Mouse (Mus musculus): ENCODE results near the gene Calm5. TPM values are rescaled to one million over a fixed set of nuclear protein-coding genes. Genes with fewer than 3 reads are reported as not detected.
"Not testable (repeated sequence)": the region's sequence is repeated elsewhere in the genome, so short reads cannot be mapped to it uniquely, and the experiment has no call there.

Gene Calm5
- polyA plus RNA-seq, 1 experiment from 2014 or later = not detected

GRCm38 (mm10) chr13:3818740-3819076 lies 35.3 kb upstream of the Calm5 start:
- Histone ChIP-seq H3K4me1 (ENCODE audit: insufficient read depth, low read depth, low read length) (no peaks in the 10 kb centered on the region), H3K27ac (ENCODE audit: low read length) (no peak overlapping the region), H3K9ac (replicated peaks; ENCODE audit: low read depth) (no peak overlapping the region), H3K36me3 (ENCODE audit: insufficient read depth, low read length) (no peaks in the 10 kb centered on the region), H3K4me3 (ENCODE audit: low read depth, low read length) (no peak overlapping the region), H3K9me3 (ENCODE audit: low read length) (no peaks in the 10 kb centered on the region), H3K4me2 (replicated peaks; ENCODE audit: low read depth, low read length) (no peak overlapping the region), H3K27me3 (replicated peaks; ENCODE audit: insufficient read depth, low read length) (no peaks in the 10 kb centered on the region)
- ATAC-seq (no peak), DNase-seq (ENCODE audit: low spot score) (no peak)
- WGBS = 63% methylated on average over 2 of the region's 2 CpGs
- no peak for TF ChIP-seq CTCF (IDR thresholded peaks at IDR 0.05)
- TF ChIP-seq EP300 (IDR thresholded peaks at IDR 0.05) = no peak

- Histone ChIP-seq H3K27ac (ENCODE audit: low read length) (no peak overlapping the region), H3K9ac (replicated peaks; ENCODE audit: low read depth) (no peak overlapping the region), H3K4me1 (ENCODE audit: insufficient read depth, low read depth, low read length) (no peaks in the 10 kb centered on the region), H3K27me3 (replicated peaks; ENCODE audit: insufficient read depth, low read length) (no peaks in the 10 kb centered on the region), H3K9me3 (ENCODE audit: low read length) (no peaks in the 10 kb centered on the region), H3K4me2 (replicated peaks; ENCODE audit: low read depth, low read length) (no peak overlapping the region), H3K36me3 (ENCODE audit: insufficient read depth, low read length) (no peaks in the 10 kb centered on the region), H3K4me3 (ENCODE audit: low read depth, low read length) (no peak overlapping the region)
- 64% methylated on average over 4 of the region's 4 CpGs for WGBS
- ATAC-seq = peak; percentile 55
- TF ChIP-seq EP300 (IDR thresholded peaks at IDR 0.05) = 0 out of 2 replicates have a peak, but pooled peaks have one; percentile 17
- no peak for TF ChIP-seq CTCF (IDR thresholded peaks at IDR 0.05)
- peak; percentile 39 for DNase-seq (ENCODE audit: low spot score)
Measured at GRCm38 (mm10) chr13:3822105-3822504, 31.9 kb upstream of the Calm5 start.

DNA sequence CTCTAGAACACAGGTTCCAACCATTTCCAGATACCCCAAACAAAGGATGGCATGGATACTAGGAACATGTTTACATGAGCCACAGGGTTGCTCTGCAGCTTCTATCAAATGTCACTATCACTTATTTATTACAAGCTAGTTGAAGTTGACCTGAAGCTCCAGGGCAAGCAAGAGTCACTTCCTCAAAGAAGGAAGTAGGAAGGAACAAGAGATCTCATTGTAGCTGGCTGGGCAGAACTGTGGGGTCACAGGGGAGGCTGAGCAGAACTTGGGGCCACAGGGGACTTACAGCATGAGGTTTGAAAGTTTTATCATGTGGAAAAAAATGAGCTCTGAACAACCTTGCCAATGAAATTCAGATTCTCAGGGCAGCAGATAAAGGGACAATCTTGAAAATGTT lies 28.2 kb upstream of the Calm5 start:
- no peaks in the 10 kb centered on the region for H3K27me3 ChIP-seq (replicated peaks; ENCODE audit: insufficient read depth, low read length)
- H3K4me2 ChIP-seq (replicated peaks; ENCODE audit: low read depth, low read length) = no peak overlapping the region
- H3K36me3 ChIP-seq (ENCODE audit: insufficient read depth, low read length) = no peaks in the 10 kb centered on the region
- no peaks in the 10 kb centered on the region for H3K9me3 ChIP-seq (ENCODE audit: low read length)
- TF ChIP-seq EP300 (IDR thresholded peaks at IDR 0.05) (no peak), CTCF (IDR thresholded peaks at IDR 0.05) (no peak)
- no peaks in the 10 kb centered on the region for H3K4me1 ChIP-seq (ENCODE audit: insufficient read depth, low read depth, low read length)
- no peak overlapping the region for H3K27ac ChIP-seq (ENCODE audit: low read length)
- H3K9ac ChIP-seq (replicated peaks; ENCODE audit: low read depth) = no peak overlapping the region
- no peak for ATAC-seq
- DNase-seq (ENCODE audit: low spot score) = no peak
- H3K4me3 ChIP-seq (ENCODE audit: low read depth, low read length) = no peak overlapping the region

GRCm38 (mm10) chr13:3831546-3831945 lies 22.4 kb upstream of the Calm5 start:
- no peaks in the 10 kb centered on the region for H3K4me1 ChIP-seq (ENCODE audit: insufficient read depth, low read depth, low read length)
- no peaks in the 10 kb centered on the region for H3K36me3 ChIP-seq (ENCODE audit: insufficient read depth, low read length)
- H3K27ac ChIP-seq (ENCODE audit: low read length) = peak overlapping the region; percentile 78
- no peak overlapping the region for H3K9ac ChIP-seq (replicated peaks; ENCODE audit: low read depth)
- H3K9me3 ChIP-seq (ENCODE audit: low read length) = no peaks in the 10 kb centered on the region
- TF ChIP-seq CTCF (IDR thresholded peaks at IDR 0.05) (no peak), EP300 (IDR thresholded peaks at IDR 0.05) (no peak)
- ATAC-seq (peak; percentile 55), DNase-seq (ENCODE audit: low spot score) (peak; percentile 43)
- no peak overlapping the region for H3K4me2 ChIP-seq (replicated peaks; ENCODE audit: low read depth, low read length)
- no peak overlapping the region for H3K4me3 ChIP-seq (ENCODE audit: low read depth, low read length)
- H3K27me3 ChIP-seq (replicated peaks; ENCODE audit: insufficient read depth, low read length) = no peaks in the 10 kb centered on the region
- 51% methylated on average over 5 of the region's 5 CpGs for WGBS

- ATAC-seq = peak; percentile 93
- no peak overlapping the region for H3K4me3 ChIP-seq (ENCODE audit: low read depth, low read length)
- no peaks in the 10 kb centered on the region for H3K9me3 ChIP-seq (ENCODE audit: low read length)
- H3K4me1 ChIP-seq (ENCODE audit: insufficient read depth, low read depth, low read length) = no peaks in the 10 kb centered on the region
- no peaks in the 10 kb centered on the region for H3K27me3 ChIP-seq (replicated peaks; ENCODE audit: insufficient read depth, low read length)
- peak; percentile 87 for DNase-seq (ENCODE audit: low spot score)
- no peaks in the 10 kb centered on the region for H3K36me3 ChIP-seq (ENCODE audit: insufficient read depth, low read length)
- H3K9ac ChIP-seq (replicated peaks; ENCODE audit: low read depth) = no peak overlapping the region
- peak overlapping the region; percentile 78 for H3K27ac ChIP-seq (ENCODE audit: low read length)
- 40% methylated on average over 1 of the region's 1 CpGs for WGBS
- H3K4me2 ChIP-seq (replicated peaks; ENCODE audit: low read depth, low read length) = no peak overlapping the region
- peak; percentile 81 for TF ChIP-seq EP300 (IDR thresholded peaks at IDR 0.05)
- no peak for TF ChIP-seq CTCF (IDR thresholded peaks at IDR 0.05)
Measured at GRCm38 (mm10) chr13:3831994-3832393, 22.0 kb upstream of the Calm5 start.

- Histone ChIP-seq H3K4me1 (ENCODE audit: insufficient read depth, low read depth, low read length) (no peaks in the 10 kb centered on the region), H3K9ac (replicated peaks; ENCODE audit: low read depth) (no peak overlapping the region), H3K27ac (ENCODE audit: low read length) (peak overlapping the region; percentile 78), H3K4me2 (replicated peaks; ENCODE audit: low read depth, low read length) (no peak overlapping the region), H3K27me3 (replicated peaks; ENCODE audit: insufficient read depth, low read length) (no peaks in the 10 kb centered on the region), H3K36me3 (ENCODE audit: insufficient read depth, low read length) (no peaks in the 10 kb centered on the region), H3K4me3 (ENCODE audit: low read depth, low read length) (no peak overlapping the region), H3K9me3 (ENCODE audit: low read length) (no peaks in the 10 kb centered on the region)
- TF ChIP-seq EP300 (IDR thresholded peaks at IDR 0.05) (no peak), CTCF (IDR thresholded peaks at IDR 0.05) (no peak)
- peak; percentile 74 for DNase-seq (ENCODE audit: low spot score)
- ATAC-seq = peak; percentile 86
- WGBS = 19% methylated on average over 2 of the region's 2 CpGs
Measured at GRCm38 (mm10) chr13:3832450-3832849, 21.5 kb upstream of the Calm5 start.

DNA sequence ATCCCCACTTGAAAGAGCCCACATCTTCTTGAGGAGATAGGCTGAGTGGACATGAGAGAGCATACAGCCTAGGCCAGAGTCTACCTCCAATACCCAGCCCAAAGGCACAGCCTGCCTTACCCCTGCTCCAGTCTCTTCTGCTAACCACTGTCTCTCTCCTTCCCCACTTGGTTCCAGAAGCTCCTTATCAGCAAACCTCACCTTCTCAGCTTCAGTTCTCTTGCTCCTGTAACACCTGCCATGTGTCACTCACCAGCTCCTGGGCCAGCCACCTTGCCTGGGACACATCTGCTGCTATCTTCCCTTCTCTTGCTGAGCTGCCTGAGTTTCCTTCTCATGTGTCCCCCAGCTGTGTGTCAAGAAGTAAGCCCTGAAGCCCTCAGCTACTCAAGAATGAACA lies 20.3 kb upstream of the Calm5 start:
- not testable (repeated sequence) for H3K4me1 ChIP-seq (ENCODE audit: insufficient read depth, low read depth, low read length); H3K4me3 ChIP-seq (ENCODE audit: low read depth, low read length); H3K27ac ChIP-seq (ENCODE audit: low read length); H3K4me2 ChIP-seq (replicated peaks; ENCODE audit: low read depth, low read length); H3K36me3 ChIP-seq (ENCODE audit: insufficient read depth, low read length); DNase-seq (ENCODE audit: low spot score); H3K9me3 ChIP-seq (ENCODE audit: low read length); ATAC-seq; H3K9ac ChIP-seq (replicated peaks; ENCODE audit: low read depth); H3K27me3 ChIP-seq (replicated peaks; ENCODE audit: insufficient read depth, low read length)

- H3K27me3 ChIP-seq (replicated peaks; ENCODE audit: insufficient read depth, low read length); H3K4me3 ChIP-seq (ENCODE audit: low read depth, low read length); H3K27ac ChIP-seq (ENCODE audit: low read length); H3K9ac ChIP-seq (replicated peaks; ENCODE audit: low read depth); H3K36me3 ChIP-seq (ENCODE audit: insufficient read depth, low read length); ATAC-seq; H3K9me3 ChIP-seq (ENCODE audit: low read length); H3K4me1 ChIP-seq (ENCODE audit: insufficient read depth, low read depth, low read length); H3K4me2 ChIP-seq (replicated peaks; ENCODE audit: low read depth, low read length); DNase-seq (ENCODE audit: low spot score): not testable (repeated sequence)
Measured at GRCm38 (mm10) chr13:3837312-3837807, 16.6 kb upstream of the Calm5 start, which contains the start of gene Calm4. Gene Calm4, plus strand, starts transcription at chr13:3837757.

DNA sequence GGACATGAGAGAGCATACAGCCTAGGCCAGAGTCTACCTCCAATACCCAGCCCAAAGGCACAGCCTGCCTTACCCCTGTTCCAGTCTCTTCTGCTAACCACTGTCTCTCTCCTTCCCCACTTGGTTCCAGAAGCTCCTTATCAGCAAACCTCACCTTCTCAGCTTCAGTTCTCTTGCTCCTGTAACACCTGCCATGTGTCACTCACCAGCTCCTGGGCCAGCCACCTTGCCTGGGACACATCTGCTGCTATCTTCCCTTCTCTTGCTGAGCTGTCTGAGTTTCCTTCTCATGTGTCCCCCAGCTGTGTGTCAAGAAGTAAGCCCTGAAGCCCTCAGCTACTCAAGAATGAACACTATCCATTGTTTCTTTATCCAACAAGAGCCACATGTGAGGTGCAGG lies 13.3 kb upstream of the Calm5 start:
- not testable (repeated sequence) for H3K4me3 ChIP-seq (ENCODE audit: low read depth, low read length); H3K9ac ChIP-seq (replicated peaks; ENCODE audit: low read depth); DNase-seq (ENCODE audit: low spot score); H3K4me2 ChIP-seq (replicated peaks; ENCODE audit: low read depth, low read length); H3K36me3 ChIP-seq (ENCODE audit: insufficient read depth, low read length); H3K27ac ChIP-seq (ENCODE audit: low read length); ATAC-seq; H3K27me3 ChIP-seq (replicated peaks; ENCODE audit: insufficient read depth, low read length); H3K9me3 ChIP-seq (ENCODE audit: low read length); H3K4me1 ChIP-seq (ENCODE audit: insufficient read depth, low read depth, low read length)

Data from lung, postnatal 0 days (tissue).